Mouse (Mus musculus) cerebellum, adult 2 months (tissue): Measurements from ENCODE around the gene Retreg1. TPM values are rescaled to one million over a fixed set of nuclear protein-coding genes. Genes with fewer than 3 reads are reported as not detected.

ENCODE experiments used
- DNase-seq, 2 experiments: peaks; one replicate each; pipeline ENCODE4 v3.0.0; 2021
- H3K27ac ChIP-seq: fragments of 200-500 bp; 2 replicates; pipeline ENCODE4 v1.5.1; 2012; ENCODE audit warnings: low read length, control low read depth, inconsistent platforms; ENCODE audit not compliant: insufficient read depth
- H3K27me3 ChIP-seq: fragments of 200-500 bp; 2 replicates; pipeline ENCODE4 v1.6.1; 2012; ENCODE audit warnings: inconsistent platforms, mild to moderate bottlenecking, low read length, moderate library complexity; ENCODE audit not compliant: control insufficient read depth, insufficient read depth
- H3K4me1 ChIP-seq: fragments of 200-500 bp; 2 replicates; pipeline ENCODE4 v1.6.1; 2011; ENCODE audit warnings: low read length; ENCODE audit not compliant: control insufficient read depth, insufficient read depth
- H3K4me3 ChIP-seq: fragments of 200-500 bp; replicated peaks from 2 replicates; pipeline ENCODE3; 2011; ENCODE audit warnings: mild to moderate bottlenecking, low read depth, low read length, control low read depth; ENCODE audit not compliant: insufficient read depth
- CTCF ChIP-seq: fragments of 200-500 bp; IDR thresholded peaks from 2 replicates; pipeline ENCODE4 v1.5.1; 2011; ENCODE audit warnings: low read depth, mild to moderate bottlenecking, control low read depth, low read length, moderate library complexity, borderline replicate concordance; ENCODE audit not compliant: insufficient read depth
- POLR2A ChIP-seq: fragments of 200-500 bp; IDR thresholded peaks from 2 replicates; pipeline ENCODE4 v1.6.1; 2011; ENCODE audit warnings: low read length, control low read depth, borderline replicate concordance; ENCODE audit not compliant: insufficient read depth
- WGBS: fragments of 180-500 bp; shearing (Covaris S2); methylation state at CpG from one replicate; pipeline ENCODE4 v1.1.7; 2018; 5-methylcytosine and 5-hydroxymethylcytosine counted together
- polyA plus RNA-seq: library from polyadenylated mRNA; depleted of rRNA; stranded (reverse); fragments of >200 nt; gene quantifications from 2 replicates; pipeline ENCODE4 v1.2.3, GENCODE M21; 2012

Gene Retreg1
- polyA plus RNA-seq, 1 experiment = 26.6 TPM

GRCm38 (mm10) chr15:25889927-25890326 is 46.9 kb downstream of the Retreg1 start:
- Histone ChIP-seq H3K4me1 (no peaks in the 10 kb centered on the region), H3K4me3 (no peak overlapping the region), H3K27me3 (no peaks in the 10 kb centered on the region), H3K27ac (no peak overlapping the region)
- WGBS = 95% methylated on average over 5 of the region's 5 CpGs
- no peak for DNase-seq
- no peak for TF ChIP-seq CTCF
- no peak for TF ChIP-seq POLR2A

GRCm38 (mm10) chr15:25891556-25891955 is 48.6 kb downstream of the Retreg1 start:
- no peak for TF ChIP-seq CTCF
- no peak for TF ChIP-seq POLR2A
- Histone ChIP-seq H3K27ac (no peak overlapping the region), H3K27me3 (no peaks in the 10 kb centered on the region), H3K4me3 (no peak overlapping the region), H3K4me1 (no peaks in the 10 kb centered on the region)
- no peak for DNase-seq
- 87% methylated on average over 11 of the region's 11 CpGs for WGBS

GRCm38 (mm10) chr15:25893327-25893726 is 50.3 kb downstream of the Retreg1 start:
- Histone ChIP-seq H3K4me3 (no peak overlapping the region), H3K4me1 (no peaks in the 10 kb centered on the region), H3K27me3 (no peaks in the 10 kb centered on the region), H3K27ac (peak overlapping the region; percentile 49; the same call in 1 of the 2 replicates)
- TF ChIP-seq CTCF = no peak
- no peak for TF ChIP-seq POLR2A
- peak in 1 of 2 experiments; percentile 19 for DNase-seq
- WGBS = 21% methylated on average over 2 of the region's 2 CpGs

GRCm38 (mm10) chr15:25896783-25897182 is 53.8 kb downstream of the Retreg1 start:
- WGBS = 95% methylated on average over 4 of the region's 4 CpGs
- H3K4me1 ChIP-seq = no peaks in the 10 kb centered on the region
- DNase-seq = no peak
- no peak overlapping the region for H3K27ac ChIP-seq
- no peaks in the 10 kb centered on the region for H3K27me3 ChIP-seq
- no peak overlapping the region for H3K4me3 ChIP-seq
- TF ChIP-seq CTCF (no peak), POLR2A (no peak)

- no peak overlapping the region for H3K4me3 ChIP-seq
- 82% methylated on average over 12 of the region's 12 CpGs for WGBS
- DNase-seq = no peak
- H3K27ac ChIP-seq = no peak overlapping the region
- H3K4me1 ChIP-seq = no peaks in the 10 kb centered on the region
- TF ChIP-seq CTCF (no peak), POLR2A (no peak)
- no peaks in the 10 kb centered on the region for H3K27me3 ChIP-seq
Observed at GRCm38 (mm10) chr15:25897617-25898016, 54.6 kb downstream of the Retreg1 start.

GRCm38 (mm10) chr15:25899021-25899420 is 56.0 kb downstream of the Retreg1 start:
- DNase-seq = peak in 1 of 2 experiments; percentile 23

GRCm38 (mm10) chr15:25900540-25900939 is 57.6 kb downstream of the Retreg1 start:
- Histone ChIP-seq H3K4me3 (no peak overlapping the region), H3K4me1 (0 out of 2 replicates have a peak, but pooled peaks cover 3% of the 10 kb centered on the region), H3K27me3 (no peaks in the 10 kb centered on the region), H3K27ac (no peak overlapping the region)
- TF ChIP-seq CTCF = peak; percentile 69
- no peak for TF ChIP-seq POLR2A
- 10% methylated on average over 7 of the region's 7 CpGs for WGBS
- DNase-seq = peak; percentile 55 to 63

More at GRCm38 (mm10) chr15:25899021-25899420, 56.0 kb downstream of the Retreg1 start:
- 69% methylated on average over 5 of the region's 5 CpGs for WGBS
- no peak overlapping the region; the same call in 1 of the 2 replicates for H3K27ac ChIP-seq
- no peaks in the 10 kb centered on the region for H3K27me3 ChIP-seq
- TF ChIP-seq POLR2A = no peak
- no peak for TF ChIP-seq CTCF
- H3K4me3 ChIP-seq = no peak overlapping the region
- H3K4me1 ChIP-seq = 0 out of 2 replicates have a peak, but pooled peaks cover under 1% of the 10 kb centered on the region

- WGBS = 93% methylated on average over 15 of the region's 15 CpGs
Observed at GRCm38 (mm10) chr15:25902931-25903615, 60.1 kb downstream of the Retreg1 start.

More at GRCm38 (mm10) chr15:25902931-25903615, 60.1 kb downstream of the Retreg1 start:
- H3K4me1 ChIP-seq = 0 out of 2 replicates have a peak, but pooled peaks cover 3% of the 10 kb centered on the region
- no peak for DNase-seq
- no peak overlapping the region for H3K4me3 ChIP-seq
- no peak for TF ChIP-seq POLR2A
- no peak for TF ChIP-seq CTCF
- H3K27me3 ChIP-seq = no peaks in the 10 kb centered on the region
- no peak overlapping the region for H3K27ac ChIP-seq
